Mouse (Mus musculus): ENCODE data around the gene Myom1. TPM values are rescaled to one million over a fixed set of nuclear protein-coding genes. Genes with fewer than 3 reads are reported as not detected.

The Myom1 gene
- polyA plus RNA-seq, 1 experiment from 2014 or later = 10.9 TPM

- H3K27ac ChIP-seq = peak overlapping the region; percentile 86
- H3K9me3 ChIP-seq = no peaks in the 10 kb centered on the region
- no peak overlapping the region for H3K4me2 ChIP-seq
- no peak overlapping the region for H3K4me3 ChIP-seq
- H3K27me3 ChIP-seq = no peaks in the 10 kb centered on the region
- no peaks in the 10 kb centered on the region for H3K36me3 ChIP-seq
- peaks cover 20% of the 10 kb centered on the region for H3K4me1 ChIP-seq
- H3K9ac ChIP-seq = no peak overlapping the region
- WGBS = 85% methylated on average over 8 of the region's 8 CpGs
- no peak for ATAC-seq (ENCODE audit: borderline replicate concordance, extremely low read depth, low FRiP score, low TSS enrichment)
Observed at GRCm38 (mm10) chr17:71160244-71160995, 158.0 kb downstream of the Myom1 start.

- no peak overlapping the region for H3K4me2 ChIP-seq
- H3K4me3 ChIP-seq = no peak overlapping the region
- H3K27me3 ChIP-seq = no peaks in the 10 kb centered on the region
- peaks cover 20% of the 10 kb centered on the region for H3K4me1 ChIP-seq
- no peaks in the 10 kb centered on the region for H3K36me3 ChIP-seq
- peak; percentile 35; the same call in 1 of the 2 replicates for ATAC-seq (ENCODE audit: borderline replicate concordance, extremely low read depth, low FRiP score, low TSS enrichment)
- H3K9me3 ChIP-seq = no peaks in the 10 kb centered on the region
- H3K27ac ChIP-seq = no peak overlapping the region
- WGBS = 64% methylated on average over 6 of the region's 6 CpGs
- H3K9ac ChIP-seq = no peak overlapping the region
Observed at GRCm38 (mm10) chr17:71164991-71165390, 162.6 kb downstream of the Myom1 start.

GRCm38 (mm10) chr17:71168205-71168815 is 165.9 kb downstream of the Myom1 start:
- 40% methylated on average over 5 of the region's 5 CpGs for WGBS
- Histone ChIP-seq H3K4me2 (no peak overlapping the region), H3K4me1 (peaks cover 11% of the 10 kb centered on the region), H3K9me3 (no peaks in the 10 kb centered on the region), H3K36me3 (no peaks in the 10 kb centered on the region), H3K27ac (no peak overlapping the region), H3K9ac (no peak overlapping the region), H3K4me3 (no peak overlapping the region), H3K27me3 (no peaks in the 10 kb centered on the region)
- ATAC-seq (ENCODE audit: borderline replicate concordance, extremely low read depth, low FRiP score, low TSS enrichment) = no peak

- Histone ChIP-seq H3K27ac (no peak overlapping the region), H3K27me3 (no peaks in the 10 kb centered on the region), H3K4me2 (no peak overlapping the region), H3K4me1 (peaks cover 11% of the 10 kb centered on the region), H3K9me3 (no peaks in the 10 kb centered on the region), H3K9ac (no peak overlapping the region), H3K4me3 (no peak overlapping the region), H3K36me3 (no peaks in the 10 kb centered on the region)
- ATAC-seq (ENCODE audit: borderline replicate concordance, extremely low read depth, low FRiP score, low TSS enrichment) = no peak; the same call in 1 of the 2 replicates
- 33% methylated on average over 9 of the region's 9 CpGs for WGBS
Observed at GRCm38 (mm10) chr17:71168846-71169245, 166.4 kb downstream of the Myom1 start.

- H3K27me3 ChIP-seq = no peaks in the 10 kb centered on the region
- peaks cover 11% of the 10 kb centered on the region for H3K4me1 ChIP-seq
- H3K27ac ChIP-seq = no peak overlapping the region
- no peak overlapping the region for H3K4me2 ChIP-seq
- 29% methylated on average over 1 of the region's 1 CpGs for WGBS
- ATAC-seq (ENCODE audit: borderline replicate concordance, extremely low read depth, low FRiP score, low TSS enrichment) = no peak
- no peak overlapping the region for H3K9ac ChIP-seq
- H3K9me3 ChIP-seq = no peaks in the 10 kb centered on the region
- H3K36me3 ChIP-seq = no peaks in the 10 kb centered on the region
- no peak overlapping the region for H3K4me3 ChIP-seq
Observed at GRCm38 (mm10) chr17:71169639-71170038, 167.2 kb downstream of the Myom1 start.

GRCm38 (mm10) chr17:71171161-71171560 is 168.7 kb downstream of the Myom1 start:
- Histone ChIP-seq H3K9me3 (no peaks in the 10 kb centered on the region), H3K9ac (no peak overlapping the region), H3K36me3 (no peaks in the 10 kb centered on the region), H3K27ac (no peak overlapping the region), H3K4me3 (no peak overlapping the region), H3K4me2 (no peak overlapping the region), H3K4me1 (peaks cover 11% of the 10 kb centered on the region), H3K27me3 (no peaks in the 10 kb centered on the region)
- WGBS = 75% methylated on average over 4 of the region's 4 CpGs
- ATAC-seq (ENCODE audit: borderline replicate concordance, extremely low read depth, low FRiP score, low TSS enrichment) = no peak

Other genes starting within 250 kb of the Myom1 start
- 63.6 and 72.3 TPM in 2 replicates for gene Tgif1, start 149.1 kb upstream of the Myom1 start, polyA plus RNA-seq (2015; fragmentation: Nextera tagmentation; extraction: Ambion mirVana)
- 673 and 708 TPM in 2 replicates for gene Myl12a, start 245 bp downstream of the Myom1 start, polyA plus RNA-seq (2015; fragmentation: Nextera tagmentation; extraction: Ambion mirVana)
- gene Lpin2, start 179.9 kb downstream of the Myom1 start, polyA plus RNA-seq (2015; fragmentation: Nextera tagmentation; extraction: Ambion mirVana) = 29.8 and 31.8 TPM in 2 replicates